Mouse (Mus musculus): ENCODE data around the gene Cat. TPM values are rescaled to one million over a fixed set of nuclear protein-coding genes. Genes with fewer than 3 reads are reported as not detected.
A peak's percentile ranks its signal among the peaks of the same experiment; 100 is the strongest.

Gene Cat
- polyA plus RNA-seq, 1 experiment from 2014 or later = 245 TPM

DNA sequence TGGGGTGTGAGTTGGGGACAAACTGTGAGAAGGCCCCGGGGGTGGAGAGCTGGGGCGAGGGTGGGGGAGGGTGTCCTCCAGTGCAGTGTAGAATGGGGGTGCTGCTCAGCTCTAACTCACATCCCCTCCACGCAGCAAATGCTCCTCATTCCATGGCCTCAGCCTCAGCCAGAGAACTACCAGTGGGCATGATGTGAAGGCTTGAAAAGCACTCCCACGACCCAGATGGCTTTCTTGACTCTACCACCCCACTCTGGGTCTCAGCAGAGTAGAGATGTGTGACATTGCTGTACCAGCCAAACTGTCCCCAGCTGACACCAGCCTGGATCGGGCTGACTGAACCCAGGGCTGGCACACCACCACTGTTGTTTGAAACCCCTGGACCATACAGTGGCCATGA lies 32.4 kb downstream of the Cat start:
- H3K36me3 ChIP-seq (replicated peaks; ENCODE audit: insufficient read depth, low read length) = peaks cover 54% of the 10 kb centered on the region

DNA sequence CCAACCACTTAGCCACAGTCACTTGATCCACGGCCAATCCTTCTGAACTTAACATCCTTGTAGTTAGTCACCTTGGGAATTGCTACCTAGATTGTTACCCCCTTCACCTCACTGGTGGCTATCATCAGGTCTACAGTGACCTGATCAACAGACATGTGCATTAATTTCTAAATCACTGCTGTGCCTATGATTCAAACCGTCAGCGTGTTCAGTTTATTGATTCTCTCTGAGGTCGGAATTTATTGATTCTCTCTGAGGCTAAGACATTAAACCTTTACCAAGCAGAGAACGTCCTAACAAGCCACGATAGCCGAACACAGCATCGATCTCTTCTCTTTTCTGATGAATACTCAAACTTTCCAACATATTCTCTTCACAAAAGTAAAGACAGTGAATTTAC lies 34.7 kb downstream of the Cat start:
- H3K9ac ChIP-seq (replicated peaks) = no peak overlapping the region
- DNase-seq (no peak), ATAC-seq (no peak)
- 74% methylated on average over 8 of the region's 8 CpGs for WGBS (ENCODE audit: insufficient replicate concordance)
- H3K4me1 ChIP-seq (ENCODE audit: insufficient read depth) = no peaks in the 10 kb centered on the region; the same call in 1 of the 2 replicates
- peak overlapping the region; percentile 1; the same call in 1 of the 2 replicates for H3K4me2 ChIP-seq (ENCODE audit: low read depth, low read length)
- no peaks in the 10 kb centered on the region for H3K27me3 ChIP-seq (ENCODE audit: insufficient read depth, low read length)
- H3K4me3 ChIP-seq (ENCODE audit: low read depth, low read length) = no peak overlapping the region
- H3K36me3 ChIP-seq (replicated peaks; ENCODE audit: insufficient read depth, low read length) = peaks cover 33% of the 10 kb centered on the region
- no peak overlapping the region for H3K27ac ChIP-seq (ENCODE audit: low read depth)
- TF ChIP-seq CTCF (IDR thresholded peaks at IDR 0.05; ENCODE audit: low read depth) (no peak), EP300 (IDR thresholded peaks at IDR 0.05; ENCODE audit: low read depth) (no peak)
- no peaks in the 10 kb centered on the region for H3K9me3 ChIP-seq (ENCODE audit: low read length)

More for the DNA sequence above, 32.4 kb downstream of the Cat start:
- Histone ChIP-seq H3K4me1 (ENCODE audit: insufficient read depth) (no peaks in the 10 kb centered on the region; the same call in 1 of the 2 replicates), H3K27me3 (ENCODE audit: insufficient read depth, low read length) (no peaks in the 10 kb centered on the region), H3K27ac (ENCODE audit: low read depth) (no peak overlapping the region), H3K9ac (replicated peaks) (no peak overlapping the region), H3K9me3 (ENCODE audit: low read length) (no peaks in the 10 kb centered on the region), H3K4me2 (ENCODE audit: low read depth, low read length) (no peak overlapping the region), H3K4me3 (ENCODE audit: low read depth, low read length) (no peak overlapping the region)
- WGBS (ENCODE audit: insufficient replicate concordance) = 89% methylated on average over 5 of the region's 5 CpGs
- no peak for DNase-seq
- ATAC-seq = no peak
- no peak for TF ChIP-seq EP300 (IDR thresholded peaks at IDR 0.05; ENCODE audit: low read depth)
- TF ChIP-seq CTCF (IDR thresholded peaks at IDR 0.05; ENCODE audit: low read depth) = no peak

GRCm38 (mm10) chr2:103449813-103450212 lies 35.1 kb downstream of the Cat start:
- Histone ChIP-seq H3K4me1 (ENCODE audit: insufficient read depth) (no peaks in the 10 kb centered on the region; the same call in 1 of the 2 replicates), H3K4me2 (ENCODE audit: low read depth, low read length) (no peak overlapping the region), H3K36me3 (replicated peaks; ENCODE audit: insufficient read depth, low read length) (peaks cover 29% of the 10 kb centered on the region), H3K27me3 (ENCODE audit: insufficient read depth, low read length) (no peaks in the 10 kb centered on the region), H3K27ac (ENCODE audit: low read depth) (no peak overlapping the region), H3K9me3 (ENCODE audit: low read length) (no peaks in the 10 kb centered on the region), H3K4me3 (ENCODE audit: low read depth, low read length) (no peak overlapping the region), H3K9ac (replicated peaks) (no peak overlapping the region)
- ATAC-seq (no peak), DNase-seq (no peak)
- no peak for TF ChIP-seq CTCF (IDR thresholded peaks at IDR 0.05; ENCODE audit: low read depth)
- TF ChIP-seq EP300 (IDR thresholded peaks at IDR 0.05; ENCODE audit: low read depth) = no peak
- 67% methylated on average over 7 of the region's 7 CpGs for WGBS (ENCODE audit: insufficient replicate concordance)

DNA sequence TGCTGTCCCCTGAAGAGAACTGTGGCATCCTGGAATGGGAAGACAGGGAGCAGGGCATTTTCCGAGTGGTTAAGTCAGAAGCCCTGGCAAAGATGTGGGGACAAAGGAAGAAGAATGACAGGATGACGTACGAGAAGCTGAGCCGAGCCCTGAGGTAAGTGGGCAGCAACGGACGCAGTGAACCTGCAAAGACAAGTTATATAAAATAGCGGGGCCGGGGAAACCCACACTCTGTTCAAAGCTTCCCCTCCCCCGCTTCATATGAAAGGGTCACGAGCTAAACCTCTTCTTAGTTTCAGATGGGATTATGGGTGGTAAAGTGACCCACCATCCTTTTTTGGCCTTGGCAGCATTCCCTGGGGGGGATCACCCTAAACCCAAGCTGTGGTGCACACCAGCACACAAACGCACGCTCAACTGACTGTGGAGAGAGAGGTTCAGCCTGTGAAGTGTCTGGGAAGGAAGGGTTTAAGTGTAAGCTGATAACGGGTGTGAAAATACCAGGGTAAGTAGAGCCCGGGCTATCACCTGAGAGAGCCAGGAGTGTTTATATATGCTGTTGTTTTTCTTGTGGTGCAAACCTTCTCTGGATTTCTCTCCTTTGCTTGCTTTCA lies 35.9 kb downstream of the Cat start:
- peaks cover 22% of the 10 kb centered on the region for H3K36me3 ChIP-seq (replicated peaks; ENCODE audit: insufficient read depth, low read length)
- no peak overlapping the region for H3K4me2 ChIP-seq (ENCODE audit: low read depth, low read length)
- H3K27ac ChIP-seq (ENCODE audit: low read depth) = no peak overlapping the region
- no peaks in the 10 kb centered on the region for H3K9me3 ChIP-seq (ENCODE audit: low read length)
- no peaks in the 10 kb centered on the region; the same call in 1 of the 2 replicates for H3K4me1 ChIP-seq (ENCODE audit: insufficient read depth)
- no peak overlapping the region for H3K9ac ChIP-seq (replicated peaks)
- no peak for DNase-seq
- 47% methylated on average over 14 of the region's 14 CpGs for WGBS (ENCODE audit: insufficient replicate concordance)
- no peak overlapping the region for H3K4me3 ChIP-seq (ENCODE audit: low read depth, low read length)
- ATAC-seq = no peak
- TF ChIP-seq CTCF (IDR thresholded peaks at IDR 0.05; ENCODE audit: low read depth) (no peak), EP300 (IDR thresholded peaks at IDR 0.05; ENCODE audit: low read depth) (no peak)
- H3K27me3 ChIP-seq (ENCODE audit: insufficient read depth, low read length) = no peaks in the 10 kb centered on the region

- no peaks in the 10 kb centered on the region for H3K27me3 ChIP-seq (ENCODE audit: insufficient read depth, low read length)
- H3K4me1 ChIP-seq (ENCODE audit: insufficient read depth) = no peaks in the 10 kb centered on the region; the same call in 1 of the 2 replicates
- DNase-seq (no peak), ATAC-seq (no peak)
- H3K36me3 ChIP-seq (replicated peaks; ENCODE audit: insufficient read depth, low read length) = peaks cover under 1% of the 10 kb centered on the region; the same call in 1 of the 2 replicates
- no peak overlapping the region for H3K4me3 ChIP-seq (ENCODE audit: low read depth, low read length)
- no peak overlapping the region for H3K9ac ChIP-seq (replicated peaks)
- TF ChIP-seq EP300 (IDR thresholded peaks at IDR 0.05; ENCODE audit: low read depth) (no peak), CTCF (IDR thresholded peaks at IDR 0.05; ENCODE audit: low read depth) (no peak)
- 80% methylated on average over 6 of the region's 6 CpGs for WGBS (ENCODE audit: insufficient replicate concordance)
- H3K4me2 ChIP-seq (ENCODE audit: low read depth, low read length) = no peak overlapping the region
- no peak overlapping the region for H3K27ac ChIP-seq (ENCODE audit: low read depth)
- H3K9me3 ChIP-seq (ENCODE audit: low read length) = no peaks in the 10 kb centered on the region
Observed at GRCm38 (mm10) chr2:103446326-103446725, 38.6 kb downstream of the Cat start.

DNA sequence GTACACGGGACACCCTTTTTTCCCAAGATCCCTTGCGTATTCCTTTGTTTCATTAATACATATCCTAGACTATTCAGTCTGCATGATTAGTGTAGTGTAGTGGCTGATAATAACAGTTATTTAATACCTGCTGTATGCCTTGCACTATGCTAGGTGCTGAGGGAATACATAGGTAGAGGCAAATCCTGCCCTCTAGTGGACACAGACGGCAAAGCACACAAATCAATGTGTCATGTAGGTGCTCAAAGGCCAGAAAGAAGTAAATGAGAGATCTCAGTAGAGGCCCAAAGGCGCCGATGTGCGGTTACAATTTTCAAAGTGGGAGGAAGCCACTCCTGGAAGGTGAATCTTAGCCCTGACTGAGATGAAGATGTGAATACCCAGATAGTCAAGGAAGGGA lies 39.2 kb downstream of the Cat start:
- no peak overlapping the region for H3K4me3 ChIP-seq (ENCODE audit: low read depth, low read length)
- H3K36me3 ChIP-seq (replicated peaks; ENCODE audit: insufficient read depth, low read length) = no peaks in the 10 kb centered on the region
- no peak overlapping the region for H3K27ac ChIP-seq (ENCODE audit: low read depth)
- TF ChIP-seq CTCF (IDR thresholded peaks at IDR 0.05; ENCODE audit: low read depth) = peak; percentile 90
- TF ChIP-seq EP300 (IDR thresholded peaks at IDR 0.05; ENCODE audit: low read depth) = no peak
- no peak overlapping the region for H3K4me2 ChIP-seq (ENCODE audit: low read depth, low read length)
- WGBS (ENCODE audit: insufficient replicate concordance) = 49% methylated on average over 6 of the region's 6 CpGs
- no peaks in the 10 kb centered on the region for H3K27me3 ChIP-seq (ENCODE audit: insufficient read depth, low read length)
- DNase-seq (peak; percentile 67), ATAC-seq (no peak)
- H3K9ac ChIP-seq (replicated peaks) = no peak overlapping the region
- no peaks in the 10 kb centered on the region; the same call in 1 of the 2 replicates for H3K4me1 ChIP-seq (ENCODE audit: insufficient read depth)
- no peaks in the 10 kb centered on the region for H3K9me3 ChIP-seq (ENCODE audit: low read length)
